Mouse (Mus musculus) brown adipose tissue, adult 24 weeks (tissue): ENCODE measurements around the gene Zswim3. TPM values are rescaled to one million over a fixed set of nuclear protein-coding genes. Genes with fewer than 3 reads are reported as not detected.
A peak's percentile ranks its signal among the peaks of the same experiment; 100 is the strongest.
"Not testable (repeated sequence)": the region's sequence is repeated elsewhere in the genome, so short reads cannot be mapped to it uniquely, and the experiment has no call there.

Experiments used
- H3K27ac ChIP-seq: fragments of 200-500 bp; replicated peaks from 2 replicates; pipeline ENCODE4 v1.5.1; 2012; ENCODE audit warnings: low read depth, mild to moderate bottlenecking, low read length
- H3K4me1 ChIP-seq: fragments of 200-500 bp; 2 replicates; pipeline ENCODE4 v1.6.1; 2012; ENCODE audit warnings: low read length, mixed read lengths; ENCODE audit not compliant: control insufficient read depth, insufficient read depth, insufficient read length
- H3K4me3 ChIP-seq: fragments of 200-500 bp; 2 replicates; pipeline ENCODE4 v1.5.1; 2012; ENCODE audit warnings: low read depth, mild to moderate bottlenecking, low read length, moderate library complexity; ENCODE audit not compliant: insufficient read depth
- polyA plus RNA-seq: library from polyadenylated mRNA; stranded (reverse); fragments of >200 nt; gene quantifications from 2 replicates; pipeline ENCODE4 v1.2.4, GENCODE M21; 2012; ENCODE audit not compliant: missing spikeins, insufficient read depth, insufficient read length

Gene Zswim3
- polyA plus RNA-seq, 1 experiment, result 3.6 TPM

GRCm38 (mm10) chr2:164788411-164788810 is 16.5 kb upstream of the Zswim3 start:
- no peak overlapping the region for H3K27ac ChIP-seq
- no peak overlapping the region for H3K4me3 ChIP-seq
- H3K4me1 ChIP-seq, result peaks cover 18% of the 10 kb centered on the region

- H3K4me3 ChIP-seq, result no peak overlapping the region
- peaks cover 16% of the 10 kb centered on the region for H3K4me1 ChIP-seq
- H3K27ac ChIP-seq, result peak overlapping the region; percentile 8; the same call in 1 of the 2 replicates
Observed at GRCm38 (mm10) chr2:164790451-164790850, 14.4 kb upstream of the Zswim3 start.

- no peak overlapping the region for H3K27ac ChIP-seq
Observed at GRCm38 (mm10) chr2:164791841-164792261, 13.0 kb upstream of the Zswim3 start.

GRCm38 (mm10) chr2:164792400-164793190 is 12.3 kb upstream of the Zswim3 start:
- Histone ChIP-seq H3K27ac (no peak overlapping the region), H3K4me1 (peaks cover 8% of the 10 kb centered on the region), H3K4me3 (no peak overlapping the region)

More at GRCm38 (mm10) chr2:164791841-164792261, 13.0 kb upstream of the Zswim3 start:
- Histone ChIP-seq H3K4me1 (peaks cover 12% of the 10 kb centered on the region), H3K4me3 (no peak overlapping the region)

GRCm38 (mm10) chr2:164793236-164793635 is 11.7 kb upstream of the Zswim3 start:
- H3K27ac ChIP-seq, result peak overlapping the region; percentile 4; the same call in 1 of the 2 replicates
- no peak overlapping the region for H3K4me3 ChIP-seq
- H3K4me1 ChIP-seq, result peaks cover 5% of the 10 kb centered on the region

- H3K27ac ChIP-seq, result no peak overlapping the region
- peaks cover 5% of the 10 kb centered on the region for H3K4me1 ChIP-seq
- no peak overlapping the region for H3K4me3 ChIP-seq
Observed at GRCm38 (mm10) chr2:164793772-164794171, 11.1 kb upstream of the Zswim3 start.

GRCm38 (mm10) chr2:164794293-164794692 is 10.6 kb upstream of the Zswim3 start:
- H3K4me1 ChIP-seq, result peaks cover 5% of the 10 kb centered on the region
- no peak overlapping the region for H3K4me3 ChIP-seq
- no peak overlapping the region for H3K27ac ChIP-seq

GRCm38 (mm10) chr2:164795868-164796267 is 9.0 kb upstream of the Zswim3 start:
- Histone ChIP-seq H3K4me3 (no peak overlapping the region), H3K4me1 (peaks cover 5% of the 10 kb centered on the region), H3K27ac (no peak overlapping the region)

- not testable (repeated sequence) for H3K4me1 ChIP-seq, H3K4me3 ChIP-seq, H3K27ac ChIP-seq
Observed at GRCm38 (mm10) chr2:164798554-164798953, 6.3 kb upstream of the Zswim3 start.

GRCm38 (mm10) chr2:164800252-164801004 is 4.5 kb upstream of the Zswim3 start:
- Histone ChIP-seq H3K4me1 (peaks cover 4% of the 10 kb centered on the region), H3K4me3 (no peak overlapping the region), H3K27ac (no peak overlapping the region)

- Histone ChIP-seq H3K4me1 (peaks cover 4% of the 10 kb centered on the region), H3K27ac (no peak overlapping the region), H3K4me3 (peak overlapping the region; percentile 28)
Observed at GRCm38 (mm10) chr2:164803201-164803920, 1.5 kb upstream of the Zswim3 start.

GRCm38 (mm10) chr2:164803921-164804313 is 981 bp upstream of the Zswim3 start:
- H3K4me3 ChIP-seq, result peak overlapping the region; percentile 84
- H3K27ac ChIP-seq, result no peak overlapping the region
- peaks cover 4% of the 10 kb centered on the region for H3K4me1 ChIP-seq

- Histone ChIP-seq H3K4me1 (peaks cover 4% of the 10 kb centered on the region), H3K4me3 (peak overlapping the region; percentile 84), H3K27ac (peak overlapping the region; percentile 75)
Observed at GRCm38 (mm10) chr2:164805332-164805718, 427 bp downstream of the Zswim3 start.

GRCm38 (mm10) chr2:164806614-164807013 is 1.7 kb downstream of the Zswim3 start:
- peak overlapping the region; percentile 29 for H3K4me3 ChIP-seq
- peaks cover 4% of the 10 kb centered on the region for H3K4me1 ChIP-seq
- H3K27ac ChIP-seq, result peak overlapping the region; percentile 23

- H3K4me1 ChIP-seq, result no peaks in the 10 kb centered on the region
- no peak overlapping the region for H3K27ac ChIP-seq
- H3K4me3 ChIP-seq, result no peak overlapping the region
Observed at GRCm38 (mm10) chr2:164813557-164813956, 8.7 kb downstream of the Zswim3 start.
